Mouse (Mus musculus) forebrain, embryonic 14.5 days (tissue): Measurements from ENCODE around the gene Plxnb3. TPM values are rescaled to one million over a fixed set of nuclear protein-coding genes. Genes with fewer than 3 reads are reported as not detected.

Experiments
- ATAC-seq: fragments of 200-750 bp; cut with Nextera tagmentation; 2 replicates; pipeline ENCODE4 v1.8.0; 2017; ENCODE audit warnings: mild to moderate bottlenecking, moderate library complexity
- DNase-seq: peaks from one replicate; pipeline ENCODE4 v3.0.0-alpha.2; 2015; ENCODE audit warnings: low spot score
- H3K27ac ChIP-seq: fragments of 300-500 bp; sonication (generic); 2 replicates; pipeline ENCODE4 v1.5.1; 2014; ENCODE audit warnings: low read depth, mild to moderate bottlenecking, control low read depth, low read length, moderate library complexity
- H3K27me3 ChIP-seq: fragments of 300-500 bp; sonication (generic); replicated peaks from 2 replicates; pipeline ENCODE4 v1.6.1; 2014; ENCODE audit warnings: low read length, control low read depth, mixed read lengths; ENCODE audit not compliant: control insufficient read depth, insufficient read depth
- H3K36me3 ChIP-seq: fragments of 300-500 bp; sonication (generic); 2 replicates; pipeline ENCODE4 v1.6.1; 2014; ENCODE audit warnings: low read length, control low read depth; ENCODE audit not compliant: control insufficient read depth, insufficient read depth
- H3K4me1 ChIP-seq: fragments of 300-500 bp; sonication (generic); 2 replicates; pipeline ENCODE4 v1.6.1; 2014; ENCODE audit warnings: antibody characterized with exemption, low read length, control low read depth; ENCODE audit not compliant: control insufficient read depth, insufficient read depth
- H3K4me2 ChIP-seq: fragments of 300-500 bp; sonication (generic); 2 replicates; pipeline ENCODE4 v1.6.1; 2014; ENCODE audit warnings: mild to moderate bottlenecking, control low read depth, low read length
- H3K4me3 ChIP-seq: fragments of 300-500 bp; sonication (generic); 2 replicates; pipeline ENCODE4 v1.5.1; 2014; ENCODE audit warnings: low read depth, low read length, control low read depth
- H3K9ac ChIP-seq: fragments of 300-500 bp; sonication (generic); 2 replicates; pipeline ENCODE4 v1.6.1; 2014; ENCODE audit warnings: mild to moderate bottlenecking, low read length, control low read depth, moderate library complexity
- H3K9me3 ChIP-seq: fragments of 300-500 bp; sonication (generic); replicated peaks from 2 replicates; pipeline ENCODE4 v1.6.1; 2016; ENCODE audit warnings: low read length, control low read depth, mixed read lengths; ENCODE audit not compliant: control insufficient read depth
- WGBS: fragments of 180-500 bp; shearing (Covaris S2); extraction: QIAGEN DNeasy Blood & Tissue Kit; methylation state at CpG from one replicate; pipeline ENCODE4 v1.1.7; 2014; 5-methylcytosine and 5-hydroxymethylcytosine counted together
- polyA plus RNA-seq: library from polyadenylated mRNA; unstranded; fragments of >200 nt; fragmentation: Nextera tagmentation; extraction: Ambion mirVana; gene quantifications from 2 replicates; pipeline ENCODE4 v1.2.1, GENCODE M21; 2014

Gene Plxnb3
- polyA plus RNA-seq, 1 experiment from 2014 or later: 0.08 TPM

DNA sequence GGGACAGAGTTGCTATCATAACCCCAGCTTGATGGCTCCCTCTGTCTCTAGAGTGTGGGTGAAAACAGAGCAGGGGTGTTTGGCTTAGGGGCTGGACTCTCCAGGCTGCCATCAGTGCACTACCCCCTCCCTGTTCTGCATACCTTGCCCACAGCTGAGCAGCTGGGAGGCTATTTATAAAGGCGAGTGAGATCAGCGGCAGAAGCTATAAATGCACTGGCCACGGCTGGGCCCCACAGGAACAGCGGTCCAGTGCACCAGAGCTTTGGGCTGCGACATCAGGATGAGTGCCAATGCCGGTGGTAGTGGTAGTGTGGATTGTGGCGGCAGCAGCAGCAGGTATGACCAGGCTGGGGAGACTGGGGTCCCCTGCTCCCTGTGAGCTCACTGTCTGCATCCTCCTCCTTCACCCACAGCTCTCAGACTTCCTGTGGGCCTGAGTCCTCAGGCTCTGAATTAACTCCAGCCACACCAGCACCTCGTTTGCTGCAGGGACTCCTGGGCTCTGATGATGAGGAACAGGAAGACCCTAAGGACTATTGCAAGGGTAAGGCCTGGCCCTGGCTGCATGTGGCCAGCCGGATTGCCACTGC lies 17.4 kb downstream of the Plxnb3 start, which contains the start of gene Srpk3:
TSS of gene Srpk3 (plus strand) at position 238 of the 593 bp plus-strand sequence.
- no peaks in the 10 kb centered on the region for H3K4me1 ChIP-seq
- WGBS: 66% methylated on average over 9 of the region's 9 CpGs
- H3K9ac ChIP-seq: no peak within 1 kb of the TSS
- no peak for DNase-seq
- H3K4me3 ChIP-seq: no peak within 1 kb of the TSS
- H3K27me3 ChIP-seq: no peaks in the 10 kb centered on the region
- H3K27ac ChIP-seq: no peak within 1 kb of the TSS
- ATAC-seq: no peak; the same call in 1 of the 2 replicates
- H3K36me3 ChIP-seq: peaks cover 22% of the 10 kb centered on the region
- H3K9me3 ChIP-seq: no peaks in the 10 kb centered on the region
- H3K4me2 ChIP-seq: no peak within 1 kb of the TSS

GRCm38 (mm10) chrX:73774802-73775483 lies 18.1 kb downstream of the Plxnb3 start:
- Histone ChIP-seq H3K4me2 (no peak overlapping the region), H3K9ac (no peak overlapping the region), H3K36me3 (peaks cover 29% of the 10 kb centered on the region), H3K4me3 (no peak overlapping the region), H3K27ac (no peak overlapping the region), H3K9me3 (no peaks in the 10 kb centered on the region), H3K4me1 (no peaks in the 10 kb centered on the region), H3K27me3 (no peaks in the 10 kb centered on the region)
- WGBS: 72% methylated on average over 10 of the region's 10 CpGs
- ATAC-seq (peak; percentile 46; the same call in 1 of the 2 replicates), DNase-seq (no peak)

GRCm38 (mm10) chrX:73782227-73782626 lies 25.3 kb downstream of the Plxnb3 start:
- no peak overlapping the region for H3K4me2 ChIP-seq
- H3K27me3 ChIP-seq: no peaks in the 10 kb centered on the region
- WGBS: 91% methylated on average over 3 of the region's 3 CpGs

GRCm38 (mm10) chrX:73785666-73786065 lies 28.8 kb downstream of the Plxnb3 start:
- peak overlapping the region; percentile 50 for H3K4me3 ChIP-seq
- peak overlapping the region; percentile 68 for H3K9ac ChIP-seq
- H3K4me2 ChIP-seq: peak overlapping the region; percentile 57
- DNase-seq: no peak
- H3K9me3 ChIP-seq: no peaks in the 10 kb centered on the region
- H3K36me3 ChIP-seq: peaks cover 15% of the 10 kb centered on the region
- no peak overlapping the region for H3K27ac ChIP-seq
- ATAC-seq: no peak
- H3K4me1 ChIP-seq: peaks cover 11% of the 10 kb centered on the region; the same call in 1 of the 2 replicates
- H3K27me3 ChIP-seq: no peaks in the 10 kb centered on the region

More at GRCm38 (mm10) chrX:73782227-73782626, 25.3 kb downstream of the Plxnb3 start:
- Histone ChIP-seq H3K27ac (no peak overlapping the region), H3K36me3 (peaks cover 43% of the 10 kb centered on the region), H3K9ac (no peak overlapping the region), H3K9me3 (no peaks in the 10 kb centered on the region), H3K4me1 (peaks cover 8% of the 10 kb centered on the region; the same call in 1 of the 2 replicates), H3K4me3 (no peak overlapping the region)
- ATAC-seq: no peak
- DNase-seq: no peak

- Histone ChIP-seq H3K4me3 (peak within 1 kb of the TSS; percentile 50), H3K27me3 (no peaks in the 10 kb centered on the region), H3K4me1 (peaks cover 11% of the 10 kb centered on the region; the same call in 1 of the 2 replicates), H3K9ac (peak within 1 kb of the TSS; percentile 76), H3K9me3 (no peaks in the 10 kb centered on the region), H3K4me2 (peak within 1 kb of the TSS; percentile 57), H3K27ac (peak within 1 kb of the TSS; percentile 81), H3K36me3 (peaks cover 17% of the 10 kb centered on the region)
- peak; percentile 97 for ATAC-seq
- peak; percentile 97 for DNase-seq
- 36% methylated on average over 52 of the region's 52 CpGs for WGBS
Measured at GRCm38 (mm10) chrX:73786364-73787224, 29.7 kb downstream of the Plxnb3 start, which contains the start of the genes Idh3g and Ssr4. Idh3g (minus strand) TSS chrX:73786897. Ssr4 (plus strand) TSS chrX:73787028.

DNA sequence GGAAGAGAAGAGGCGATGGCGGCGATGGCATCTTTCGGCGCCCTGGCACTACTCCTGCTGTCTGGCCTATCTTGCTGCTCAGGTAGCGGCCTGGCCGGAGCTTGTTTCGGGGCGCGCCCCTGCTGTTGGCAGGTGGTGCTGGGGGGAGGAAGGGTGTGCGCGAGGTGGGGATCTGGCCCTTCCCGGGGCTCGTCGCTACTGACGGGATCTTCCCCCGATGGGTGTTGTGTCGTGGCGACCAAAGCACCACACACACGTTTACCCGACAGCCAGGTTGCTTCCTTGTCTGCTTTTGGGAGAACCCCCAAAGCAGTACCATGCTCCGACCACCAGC lies 30.3 kb downstream of the Plxnb3 start:
- Histone ChIP-seq H3K4me3 (peak overlapping the region; percentile 50), H3K9me3 (no peaks in the 10 kb centered on the region), H3K36me3 (peaks cover 17% of the 10 kb centered on the region), H3K4me1 (peaks cover 11% of the 10 kb centered on the region; the same call in 1 of the 2 replicates), H3K27ac (peak overlapping the region; percentile 78), H3K9ac (peak overlapping the region; percentile 76), H3K4me2 (peak overlapping the region; percentile 56), H3K27me3 (no peaks in the 10 kb centered on the region)
- 37% methylated on average over 18 of the region's 22 CpGs for whole genome bisulfite sequencing
- ATAC-seq: no peak; the same call in none of the 2 replicates
- no peak for DNase-seq

DNA sequence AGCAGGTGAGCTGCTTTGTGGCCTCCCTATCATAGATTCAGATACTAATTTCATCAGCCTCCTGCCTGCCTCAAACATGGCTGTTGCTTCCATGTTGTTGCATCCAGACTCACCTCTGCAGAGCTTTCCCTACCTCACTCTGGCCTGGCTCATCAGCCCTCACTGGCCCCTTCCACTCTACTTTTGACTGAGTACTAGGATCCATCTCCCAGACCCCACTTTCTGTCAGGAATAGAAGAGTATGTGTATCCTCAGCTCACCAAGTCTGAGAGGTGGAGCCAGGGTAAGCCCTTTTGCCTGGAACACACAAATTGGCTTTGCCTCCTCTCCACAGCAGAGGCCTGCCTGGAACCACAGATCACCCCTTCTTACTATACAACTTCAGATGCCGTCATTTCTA lies 31.6 kb downstream of the Plxnb3 start:
- Histone ChIP-seq H3K27me3 (no peaks in the 10 kb centered on the region), H3K9me3 (no peaks in the 10 kb centered on the region), H3K36me3 (peaks cover 14% of the 10 kb centered on the region), H3K4me2 (peak overlapping the region; percentile 56; the same call in 1 of the 2 replicates), H3K4me3 (no peak overlapping the region), H3K4me1 (peaks cover 11% of the 10 kb centered on the region; the same call in 1 of the 2 replicates), H3K27ac (no peak overlapping the region), H3K9ac (no peak overlapping the region)
- DNase-seq: no peak
- no peak for ATAC-seq
- WGBS: 96% methylated on average over 1 of the region's 1 CpGs

GRCm38 (mm10) chrX:73793039-73793438 lies 36.1 kb downstream of the Plxnb3 start:
- H3K36me3 ChIP-seq: peaks cover 30% of the 10 kb centered on the region
- no peaks in the 10 kb centered on the region for H3K4me1 ChIP-seq
- DNase-seq (no peak), ATAC-seq (no peak)
- no peak overlapping the region for H3K9ac ChIP-seq
- H3K4me2 ChIP-seq: no peak overlapping the region
- H3K27ac ChIP-seq: no peak overlapping the region
- no peaks in the 10 kb centered on the region for H3K9me3 ChIP-seq
- no peaks in the 10 kb centered on the region for H3K27me3 ChIP-seq
- H3K4me3 ChIP-seq: no peak overlapping the region
